Mouse (Mus musculus) olfactory bulb, adult 2 months (tissue): ENCODE data around the gene Fbxo2.
"Not testable (repeated sequence)": the region's sequence is repeated elsewhere in the genome, so short reads cannot be mapped to it uniquely, and the experiment has no call there.

Source experiments
- CTCF ChIP-seq: fragments of 200-500 bp; IDR thresholded peaks from 2 replicates; pipeline ENCODE4 v1.5.1; 2012; ENCODE audit warnings: low read depth, mild to moderate bottlenecking, low read length, moderate library complexity; ENCODE audit not compliant: insufficient read depth
- POLR2A ChIP-seq: fragments of 200-500 bp; IDR thresholded peaks from 2 replicates; pipeline ENCODE4 v1.6.1; 2012; ENCODE audit warnings: mild to moderate bottlenecking, low read depth, low read length, moderate library complexity; ENCODE audit not compliant: insufficient read depth

DNA sequence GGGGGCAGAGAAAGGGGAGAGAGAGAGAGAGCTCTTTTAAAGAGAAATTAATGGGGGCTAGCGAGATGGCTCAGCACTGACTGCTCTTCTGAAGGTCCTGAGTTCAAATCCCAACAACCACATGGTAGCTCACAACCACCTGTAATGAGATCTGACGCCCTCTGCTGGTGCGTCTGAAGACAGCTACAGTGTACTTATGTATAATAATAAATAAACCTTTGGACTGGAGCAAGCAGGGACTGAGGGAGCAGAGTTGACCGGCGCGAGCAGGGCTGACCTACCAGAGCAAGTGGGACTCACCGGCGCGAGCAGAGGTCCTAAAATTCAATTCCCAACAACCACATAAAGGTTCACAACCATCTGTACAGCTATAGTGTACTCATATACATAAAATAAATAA, 40.8 kb upstream of the Fbxo2 start:
- not testable (repeated sequence) for TF ChIP-seq POLR2A, CTCF
